Comparison of ENCODE assay signal across 10 mouse cellular contexts in genomic region chr1:189800211-189800961, GRCm38 (mm10).
DNase-seq lines count a peak whose midpoint lies in the region; ATAC-seq lines count a peak whose summit lies in the region.
"Had no signal": no experiment of that assay in that cellular context is flagged by ENCODE, and none has a peak within 500 bp of the region (broad histone marks: within the 10 kb centered on the region; RNA-seq: fewer than 3 reads in every experiment).

No protein-coding gene starts in this region.

- no peak overlapping the region for H3K4me2 ChIP-seq in kidney, embryonic 15.5 days
- no peak overlapping the region for H3K4me2 ChIP-seq in hindbrain, embryonic 11.5 days (replicated peaks; ENCODE audit: low read depth, low read length)
- H3K4me2 ChIP-seq: neural tube, embryonic 12.5 days had no signal

- H3K27ac ChIP-seq in kidney, embryonic 15.5 days = no peak overlapping the region
- no peak overlapping the region for H3K27ac ChIP-seq in hindbrain, embryonic 11.5 days (ENCODE audit: low read depth, low read length)
- H3K27ac ChIP-seq: neural tube, embryonic 12.5 days had no signal

- peaks cover 25% of the 10 kb centered on the region for H3K4me1 ChIP-seq in kidney, embryonic 15.5 days
- no peaks in the 10 kb centered on the region for H3K4me1 ChIP-seq in hindbrain, embryonic 11.5 days (replicated peaks; ENCODE audit: control insufficient read depth, insufficient read depth, low read length)
- H3K4me1 ChIP-seq: neural tube, embryonic 12.5 days had no signal

- no peaks in the 10 kb centered on the region for H3K9me3 ChIP-seq in kidney, embryonic 15.5 days (replicated peaks)
- H3K9me3 ChIP-seq in hindbrain, embryonic 11.5 days (ENCODE audit: control insufficient read depth, low read length) = no peaks in the 10 kb centered on the region
- H3K9me3 ChIP-seq: neural tube, embryonic 12.5 days had no signal

- H3K9ac ChIP-seq in kidney, embryonic 15.5 days = no peak overlapping the region
- H3K9ac ChIP-seq in hindbrain, embryonic 11.5 days (ENCODE audit: low read depth, low read length) = no peak overlapping the region
- H3K9ac ChIP-seq: neural tube, embryonic 12.5 days had no signal

- H3K27me3 ChIP-seq in kidney, embryonic 15.5 days = no peaks in the 10 kb centered on the region
- H3K27me3 ChIP-seq in hindbrain, embryonic 11.5 days (ENCODE audit: control insufficient read depth, insufficient read depth, low read length) = no peaks in the 10 kb centered on the region
- H3K27me3 ChIP-seq: neural tube, embryonic 12.5 days had no signal

- H3K36me3 ChIP-seq in kidney, embryonic 15.5 days = peaks cover 53% of the 10 kb centered on the region
- no peaks in the 10 kb centered on the region for H3K36me3 ChIP-seq in hindbrain, embryonic 11.5 days (ENCODE audit: control insufficient read depth, insufficient read depth, low read length)
- H3K36me3 ChIP-seq: neural tube, embryonic 12.5 days had no signal

- no peak overlapping the region for H3K4me3 ChIP-seq in kidney, embryonic 15.5 days (replicated peaks)
- no peak overlapping the region for H3K4me3 ChIP-seq in hindbrain, embryonic 11.5 days (ENCODE audit: low read depth, low read length)
- H3K4me3 ChIP-seq: neural tube, embryonic 12.5 days had no signal

- DNase-seq in adrenal gland, postnatal 14 days = peak; percentile 34
- DNase-seq in adrenal gland, adult (ENCODE audit: inconsistent age in 2 of 2, low spot score in 1 of 2) = no peak
- DNase-seq in layer of hippocampus, adult 11-12 months (ENCODE audit: low spot score) = peak; percentile 44
- no peak for DNase-seq in layer of hippocampus, postnatal 10 days (ENCODE audit: low spot score in 2 of 2)
- peak; percentile 42 for DNase-seq in retina, embryonic 14.5 days (ENCODE audit: low spot score)
- no peak for DNase-seq in hindbrain, embryonic 11.5 days (ENCODE audit: low spot score)
- DNase-seq: lung, postnatal 14 days had no signal

- 79% methylated on average over 13 of the region's 13 CpGs for WGBS in kidney, embryonic 15.5 days
- WGBS in hindbrain, embryonic 11.5 days = 59% methylated on average over 13 of the region's 13 CpGs

- peak; percentile 95 for ATAC-seq in frontal cortex, adult (ENCODE audit: low TSS enrichment)
- ATAC-seq in kidney, embryonic 15.5 days (replicated peaks; ENCODE audit: low FRiP score) = no peak
- no peak for ATAC-seq in hindbrain, embryonic 11.5 days (ENCODE audit: low FRiP score)

Comparison
In these comparisons a context has a peak if more than half of its experiments do, and no peak if none do; other contexts are left out.
1. DNase-seq: peak in adrenal gland, postnatal 14 days (single experiment), layer of hippocampus, adult 11-12 months (single experiment) and retina, embryonic 14.5 days (single experiment); none in adrenal gland, adult (0 of 2), layer of hippocampus, postnatal 10 days (0 of 2) and hindbrain, embryonic 11.5 days (single experiment).